Mouse (Mus musculus) stomach, postnatal 0 days (tissue): ENCODE data around the gene Yju2. TPM values are rescaled to one million over a fixed set of nuclear protein-coding genes. Genes with fewer than 3 reads are reported as not detected.

Experiments
- ATAC-seq: fragments of 200-750 bp; cut with Nextera tagmentation; 2 replicates; pipeline ENCODE4 v1.8.0; 2017; ENCODE audit not compliant: low FRiP score, low TSS enrichment
- DNase-seq: peaks from one replicate; pipeline ENCODE4 v3.0.0-alpha.2; 2016; ENCODE audit warnings: low spot score
- H3K27ac ChIP-seq: fragments of 300-500 bp; sonication (generic); replicated peaks from 2 replicates; pipeline ENCODE4 v1.5.1; 2014; ENCODE audit warnings: mild to moderate bottlenecking, control low read depth
- H3K27me3 ChIP-seq: fragments of 300-500 bp; sonication (generic); 2 replicates; pipeline ENCODE4 v1.6.1; 2014; ENCODE audit warnings: low read length; ENCODE audit not compliant: control insufficient read depth, insufficient read depth
- H3K36me3 ChIP-seq: fragments of 300-500 bp; sonication (generic); 2 replicates; pipeline ENCODE4 v1.6.1; 2014; ENCODE audit warnings: low read length, mixed read lengths; ENCODE audit not compliant: control insufficient read depth, insufficient read depth
- H3K4me1 ChIP-seq: fragments of 300-500 bp; sonication (generic); replicated peaks from 2 replicates; pipeline ENCODE4 v1.6.1; 2014; ENCODE audit warnings: antibody characterized with exemption; ENCODE audit not compliant: control insufficient read depth, insufficient read depth
- H3K4me2 ChIP-seq: fragments of 300-500 bp; sonication (generic); replicated peaks from 2 replicates; pipeline ENCODE4 v1.6.1; 2014; ENCODE audit warnings: low read depth, mild to moderate bottlenecking, control low read depth, moderate library complexity
- H3K4me3 ChIP-seq: fragments of 300-500 bp; sonication (generic); 2 replicates; pipeline ENCODE4 v1.5.1; 2014; ENCODE audit warnings: low read depth, low read length, control low read depth
- H3K9ac ChIP-seq: fragments of 300-500 bp; sonication (generic); 2 replicates; pipeline ENCODE4 v1.6.1; 2014; ENCODE audit warnings: mild to moderate bottlenecking, low read length, control low read depth, mixed read lengths
- H3K9me3 ChIP-seq: fragments of 300-500 bp; sonication (generic); 2 replicates; pipeline ENCODE4 v1.6.1; 2016; ENCODE audit warnings: low read length; ENCODE audit not compliant: control insufficient read depth
- CTCF ChIP-seq: IDR thresholded peaks from 2 replicates; pipeline ENCODE4 v1.5.1; 2016; ENCODE audit warnings: antibody characterized with exemption, low read depth, mild to moderate bottlenecking, moderate library complexity
- EP300 ChIP-seq: optimal IDR thresholded peaks from 2 replicates; pipeline ENCODE3; 2016; ENCODE audit warnings: antibody characterized with exemption
- WGBS: fragments of 180-500 bp; shearing (Covaris S2); extraction: QIAGEN DNeasy Blood & Tissue Kit; methylation state at CpG from one replicate; pipeline ENCODE4 v1.1.7; 2014; 5-methylcytosine and 5-hydroxymethylcytosine counted together
- polyA plus RNA-seq: library from polyadenylated mRNA; unstranded; fragments of >200 nt; fragmentation: Nextera tagmentation; extraction: Ambion mirVana; gene quantifications from 2 replicates; pipeline ENCODE4 v1.2.1, GENCODE M21; 2015

Yju2 gene
- polyA plus RNA-seq, 1 experiment from 2014 or later: 12.5 TPM

GRCm38 (mm10) chr17:55976255-55976862 is 17.5 kb downstream of the Yju2 start:
- TF ChIP-seq CTCF (peak; percentile 86), EP300 (no peak)
- peak; percentile 85 for ATAC-seq

GRCm38 (mm10) chr17:55977301-55977700 is 18.4 kb downstream of the Yju2 start:
- H3K36me3 ChIP-seq: no peaks in the 10 kb centered on the region
- H3K4me1 ChIP-seq: no peaks in the 10 kb centered on the region
- no peak overlapping the region for H3K27ac ChIP-seq
- TF ChIP-seq EP300 (no peak), CTCF (no peak)
- ATAC-seq: no peak
- no peak overlapping the region for H3K4me2 ChIP-seq
- no peak overlapping the region for H3K4me3 ChIP-seq
- no peak for DNase-seq
- WGBS: 37% methylated on average over 3 of the region's 3 CpGs
- no peak overlapping the region for H3K9ac ChIP-seq
- no peaks in the 10 kb centered on the region for H3K9me3 ChIP-seq
- H3K27me3 ChIP-seq: no peaks in the 10 kb centered on the region

More at GRCm38 (mm10) chr17:55976255-55976862, 17.5 kb downstream of the Yju2 start:
- peak; percentile 90 for DNase-seq
- Histone ChIP-seq H3K9me3 (no peaks in the 10 kb centered on the region), H3K27ac (no peak overlapping the region), H3K4me1 (no peaks in the 10 kb centered on the region), H3K4me3 (no peak overlapping the region), H3K4me2 (no peak overlapping the region), H3K9ac (no peak overlapping the region), H3K27me3 (no peaks in the 10 kb centered on the region), H3K36me3 (no peaks in the 10 kb centered on the region)
- WGBS: 13% methylated on average over 13 of the region's 13 CpGs

- TF ChIP-seq EP300 (no peak), CTCF (no peak)
- ATAC-seq: no peak; the same call in 1 of the 2 replicates
- H3K9ac ChIP-seq: peak within 1 kb of the TSS; percentile 43; the same call in 1 of the 2 replicates
Measured at GRCm38 (mm10) chr17:55986030-55986961, 27.4 kb downstream of the Yju2 start, which contains the start of gene Fsd1. TSS of gene Fsd1 (plus strand) at chr17:55986509.

GRCm38 (mm10) chr17:55990278-55990898 is 31.5 kb downstream of the Yju2 start:
- TF ChIP-seq CTCF: no peak
- TF ChIP-seq EP300: no peak
- Histone ChIP-seq H3K27ac (no peak overlapping the region), H3K9me3 (no peaks in the 10 kb centered on the region), H3K4me3 (no peak overlapping the region), H3K4me2 (no peak overlapping the region), H3K36me3 (no peaks in the 10 kb centered on the region), H3K9ac (no peak overlapping the region), H3K27me3 (no peaks in the 10 kb centered on the region; the same call in 1 of the 2 replicates), H3K4me1 (no peaks in the 10 kb centered on the region)
- DNase-seq (no peak), ATAC-seq (peak; percentile 36)
- WGBS: 72% methylated on average over 8 of the region's 8 CpGs

More at GRCm38 (mm10) chr17:55986030-55986961, 27.4 kb downstream of the Yju2 start, which contains the start of gene Fsd1:
- Histone ChIP-seq H3K4me2 (peak within 1 kb of the TSS; percentile 52), H3K27me3 (no peaks in the 10 kb centered on the region; the same call in 1 of the 2 replicates), H3K36me3 (no peaks in the 10 kb centered on the region), H3K4me1 (no peaks in the 10 kb centered on the region), H3K27ac (no peak within 1 kb of the TSS), H3K4me3 (peak within 1 kb of the TSS; percentile 30), H3K9me3 (no peaks in the 10 kb centered on the region)
- 9% methylated on average over 29 of the region's 35 CpGs for WGBS
- DNase-seq: peak; percentile 29

GRCm38 (mm10) chr17:55996007-55996406 is 37.1 kb downstream of the Yju2 start:
- Histone ChIP-seq H3K36me3 (no peaks in the 10 kb centered on the region; the same call in 1 of the 2 replicates), H3K4me2 (no peak overlapping the region), H3K9me3 (no peaks in the 10 kb centered on the region), H3K27ac (no peak overlapping the region), H3K4me1 (no peaks in the 10 kb centered on the region), H3K27me3 (no peaks in the 10 kb centered on the region), H3K4me3 (no peak overlapping the region), H3K9ac (no peak overlapping the region)
- ATAC-seq (peak; percentile 30; the same call in 1 of the 2 replicates), DNase-seq (no peak)
- WGBS: 77% methylated on average over 15 of the region's 15 CpGs
- TF ChIP-seq CTCF (no peak), EP300 (no peak)
